Mouse (Mus musculus) heart, postnatal 25 days (tissue): ENCODE results near the gene Dnmt3b. TPM values are rescaled to one million over a fixed set of nuclear protein-coding genes. Genes with fewer than 3 reads are reported as not detected.
"Not testable (repeated sequence)": the region's sequence is repeated elsewhere in the genome, so short reads cannot be mapped to it uniquely, and the experiment has no call there.

ENCODE experiments used
- DNase-seq: peaks from one replicate; pipeline ENCODE4 v3.0.0; 2022; ENCODE audit warnings: low spot score
- intact Hi-C: fragments of 180-260 bp; cut with DNase I; formaldehyde crosslinking; loops from one replicate; pipeline ENCODE4 v1.15.1; 2025
- total RNA-seq, 2 experiments: library from RNA; stranded (reverse); gene quantifications; 2 replicates each; pipeline ENCODE4 v1.2.3; 2021

The Dnmt3b gene
- total RNA-seq, 2 experiments from 2014 or later = 1.3 to 1.4 TPM

- intact Hi-C loops = loop anchor here (1.0 kb wide), 1 partner anchor 16 kb away; the partner anchor contains the start of gene Dnmt3b
- DNase-seq = no peak
Observed at GRCm38 (mm10) chr2:153632871-153633226, 16.4 kb upstream of the Dnmt3b start.

DNA sequence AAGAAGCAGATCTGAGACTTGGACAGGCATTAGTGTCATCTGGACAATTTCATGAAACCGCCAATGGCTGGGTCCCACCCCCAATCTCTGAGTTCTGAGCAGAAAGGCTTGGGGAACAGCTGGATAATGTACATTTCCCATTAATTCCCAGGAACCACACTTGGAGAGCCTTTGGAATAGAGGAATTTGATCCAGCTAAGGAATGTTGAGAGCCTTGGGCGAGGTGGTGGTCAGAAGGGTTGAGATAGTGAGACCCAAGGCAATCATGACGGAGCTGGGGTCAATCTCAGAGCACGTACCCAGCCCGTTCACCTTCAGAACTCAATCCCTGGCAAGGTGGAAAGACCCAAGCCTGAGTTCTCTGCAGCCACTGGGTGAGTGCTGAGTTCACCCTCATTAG, 16.0 kb upstream of the Dnmt3b start:
- no peak for DNase-seq
- intact Hi-C loops = loop anchor here (1.0 kb wide), 1 partner anchor 16 kb away; the partner anchor contains the start of gene Dnmt3b

DNA sequence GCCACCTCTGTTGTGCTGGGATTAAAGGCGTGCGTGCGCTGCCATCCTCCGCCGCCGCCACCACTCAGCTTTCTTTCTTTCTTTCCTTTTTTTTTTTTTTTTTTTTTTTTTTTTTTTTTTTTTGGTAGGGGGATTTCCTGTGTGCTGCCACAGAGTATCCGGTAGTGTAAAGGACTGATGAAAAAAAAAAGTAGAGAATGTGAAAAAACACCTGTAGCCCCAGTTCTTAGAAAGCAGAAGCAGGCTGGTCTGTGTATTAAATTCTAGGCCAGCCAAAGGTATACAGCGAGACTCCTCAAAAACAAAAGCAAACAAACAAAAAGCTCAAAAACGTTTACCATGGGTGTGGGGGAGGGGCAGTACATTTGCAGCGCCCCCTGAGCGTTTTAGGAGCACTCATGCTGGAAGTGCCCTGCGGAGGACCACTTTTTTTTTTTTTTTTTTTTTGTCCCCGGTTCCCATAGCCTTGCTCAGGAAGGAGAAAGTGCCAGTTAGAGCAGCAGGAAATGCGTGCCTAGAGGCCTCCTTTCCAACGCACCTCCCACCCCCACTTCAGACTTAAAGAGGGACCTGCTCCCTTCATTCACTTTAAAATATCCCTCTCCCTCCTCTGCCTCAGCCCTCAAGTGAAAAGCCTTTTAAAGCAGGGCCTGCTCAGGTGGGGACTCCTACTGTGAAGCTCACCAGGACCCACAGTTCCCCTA, 10.1 kb upstream of the Dnmt3b start:
- no peak for DNase-seq
- intact Hi-C loops = no loop called here

DNA sequence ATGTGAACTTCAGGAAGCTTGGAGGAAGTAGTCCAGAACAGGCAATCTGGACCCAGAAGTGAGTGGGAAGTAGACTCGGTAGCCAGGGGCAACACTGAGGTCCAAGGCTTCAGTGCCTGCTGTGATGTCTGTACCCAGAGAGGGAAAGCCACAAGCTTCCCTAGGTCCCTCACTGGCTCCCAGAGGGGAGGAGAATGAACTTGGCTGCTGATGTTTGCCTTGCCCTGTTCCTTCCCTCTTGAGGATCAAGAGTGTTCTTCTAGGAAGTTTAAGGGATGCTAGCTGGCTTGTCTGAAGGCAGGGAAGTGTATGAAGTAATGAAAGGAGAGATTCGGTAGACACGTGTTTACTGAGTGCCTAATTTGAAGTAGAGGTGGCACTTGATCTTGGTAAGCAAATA, 6.8 kb upstream of the Dnmt3b start:
- intact Hi-C loops = no loop called here
- no peak for DNase-seq

GRCm38 (mm10) chr2:153642999-153643398, 6.3 kb upstream of the Dnmt3b start:
- DNase-seq = no peak
- intact Hi-C loops = no loop called here

GRCm38 (mm10) chr2:153648773-153649297, 415 bp upstream of the Dnmt3b start:
- intact Hi-C loops = loop anchor here (1.0 kb wide), 1 partner anchor 16 kb away; no protein-coding TSS in a partner anchor
- DNase-seq = no peak

DNA sequence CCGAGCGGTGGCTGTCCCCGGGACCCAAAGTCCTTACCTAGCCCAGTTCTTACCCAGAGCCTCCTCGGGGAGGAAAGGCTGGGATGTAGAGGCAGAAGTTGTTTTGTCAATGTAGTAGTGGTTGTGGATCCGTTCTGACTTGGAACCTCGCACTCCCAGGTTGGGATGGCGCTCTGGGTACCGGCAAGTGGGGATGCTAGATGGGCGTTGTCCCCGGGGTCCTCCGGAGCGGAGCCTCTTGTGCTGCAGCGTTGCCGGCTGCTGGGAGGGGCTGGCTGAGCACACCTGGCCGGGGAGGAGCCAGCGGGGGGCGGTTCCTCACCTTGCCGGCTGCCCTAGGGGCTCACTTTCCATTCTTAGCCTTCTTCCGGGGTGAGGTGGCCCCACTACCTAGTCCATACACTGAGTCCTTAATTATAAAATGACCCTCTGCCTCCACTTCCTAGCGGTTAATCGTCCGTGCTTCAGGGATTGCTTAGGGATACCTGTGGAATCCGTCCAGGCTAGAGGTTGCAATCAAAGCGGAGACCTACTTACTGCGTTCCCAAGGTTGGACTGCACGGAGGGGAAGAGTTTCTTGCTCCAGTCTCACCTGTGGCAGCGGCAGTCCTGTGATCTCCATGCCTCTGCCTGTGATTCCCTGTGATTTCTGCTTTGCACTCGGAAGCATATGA, 901 bp downstream of the Dnmt3b start:
- DNase-seq = no peak
- intact Hi-C loops = no loop called here

- DNase-seq = no peak
- intact Hi-C loops = no loop called here
Observed at GRCm38 (mm10) chr2:153651681-153652080, 2.4 kb downstream of the Dnmt3b start.

GRCm38 (mm10) chr2:153657659-153658058, 8.4 kb downstream of the Dnmt3b start:
- DNase-seq, intact Hi-C loops: not testable (repeated sequence)

GRCm38 (mm10) chr2:153660616-153661015, 11.4 kb downstream of the Dnmt3b start:
- no peak for DNase-seq
- intact Hi-C loops = no loop called here

DNA sequence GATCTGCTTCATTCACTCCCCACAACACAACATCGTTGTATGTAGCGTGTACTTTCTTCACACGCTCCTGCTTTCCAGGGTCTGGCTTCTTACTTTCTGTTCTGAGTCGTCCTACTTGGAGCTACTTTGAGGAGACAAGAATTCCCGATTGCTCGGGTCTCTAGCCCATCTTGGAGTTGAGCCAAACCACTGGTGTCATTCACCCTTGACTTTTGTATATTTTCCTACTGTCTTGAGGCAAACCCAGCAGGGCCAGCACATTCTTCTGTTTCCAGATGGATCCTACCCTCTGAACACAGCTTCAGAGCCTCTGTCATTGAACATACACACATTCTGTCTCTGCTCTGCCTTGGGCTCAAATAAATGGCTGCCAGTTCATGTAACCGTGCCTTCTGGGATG, 16.2 kb downstream of the Dnmt3b start:
- intact Hi-C loops = loop anchor here (5.0 kb wide), 1 partner anchor 262 kb away; no protein-coding TSS in a partner anchor
- no peak for DNase-seq

GRCm38 (mm10) chr2:153668754-153669376, 19.6 kb downstream of the Dnmt3b start:
- intact Hi-C loops = loop anchor here (2.0 to 5.0 kb wide), 2 partner anchors 182 to 258 kb away; no protein-coding TSS in a partner anchor
- DNase-seq = no peak

DNA sequence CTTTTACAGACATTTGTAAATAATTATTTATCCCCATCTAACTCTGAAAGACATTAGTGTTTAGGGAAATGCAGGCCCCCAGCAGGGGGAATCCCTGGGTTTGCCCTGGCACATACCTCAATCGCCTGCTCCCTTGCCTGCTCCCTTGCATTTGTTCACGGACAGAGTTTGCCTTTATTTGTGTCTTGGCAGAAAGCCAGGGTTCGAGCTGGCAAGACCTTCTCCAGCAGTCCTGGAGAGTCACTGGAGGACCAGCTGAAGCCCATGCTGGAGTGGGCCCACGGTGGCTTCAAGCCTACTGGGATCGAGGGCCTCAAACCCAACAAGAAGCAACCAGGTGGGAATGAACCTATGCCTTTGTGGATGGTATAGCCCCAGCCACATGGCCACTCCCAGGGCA, 20.9 kb downstream of the Dnmt3b start:
- DNase-seq = no peak
- intact Hi-C loops = no loop called here

DNA sequence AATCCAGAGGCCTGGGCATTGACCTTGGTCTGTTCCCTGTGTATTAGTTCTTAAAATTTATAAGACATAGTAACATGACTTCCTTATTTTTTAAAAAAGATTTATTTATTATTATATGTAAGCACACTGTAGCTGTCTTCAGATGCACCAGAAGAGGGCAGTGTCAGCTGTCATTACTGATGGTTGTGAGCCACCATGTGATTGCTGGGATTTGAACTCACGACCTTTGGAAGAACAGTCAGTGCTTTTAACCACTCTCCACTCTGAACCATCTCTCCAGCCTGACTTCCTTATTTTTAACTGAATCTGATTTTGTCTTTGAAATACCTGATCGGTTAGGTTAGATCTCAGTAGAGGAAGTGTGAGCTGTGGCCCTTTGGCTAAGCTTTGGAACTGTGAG, 23.4 kb downstream of the Dnmt3b start:
- no peak for DNase-seq
- intact Hi-C loops = no loop called here

DNA sequence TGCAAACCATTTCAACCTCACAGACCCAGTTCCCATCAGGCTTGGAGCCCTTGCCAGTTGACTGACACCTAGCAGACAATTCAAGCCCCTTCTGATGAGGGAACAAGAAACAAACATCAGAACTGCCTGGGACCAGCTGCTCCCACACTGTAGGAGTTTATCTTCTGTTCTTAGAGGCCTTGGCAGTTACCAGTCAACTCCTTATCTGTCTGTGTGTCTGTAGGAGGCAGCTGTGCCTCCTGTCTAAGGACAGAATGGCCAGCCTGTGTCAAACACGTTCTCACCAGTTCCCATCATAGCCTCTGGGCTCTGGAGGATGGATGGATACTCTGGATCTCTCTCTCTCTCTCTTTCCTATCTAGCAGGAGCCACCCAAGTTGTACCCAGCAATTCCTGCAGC, 26.1 kb downstream of the Dnmt3b start:
- intact Hi-C loops, DNase-seq: not testable (repeated sequence)

DNA sequence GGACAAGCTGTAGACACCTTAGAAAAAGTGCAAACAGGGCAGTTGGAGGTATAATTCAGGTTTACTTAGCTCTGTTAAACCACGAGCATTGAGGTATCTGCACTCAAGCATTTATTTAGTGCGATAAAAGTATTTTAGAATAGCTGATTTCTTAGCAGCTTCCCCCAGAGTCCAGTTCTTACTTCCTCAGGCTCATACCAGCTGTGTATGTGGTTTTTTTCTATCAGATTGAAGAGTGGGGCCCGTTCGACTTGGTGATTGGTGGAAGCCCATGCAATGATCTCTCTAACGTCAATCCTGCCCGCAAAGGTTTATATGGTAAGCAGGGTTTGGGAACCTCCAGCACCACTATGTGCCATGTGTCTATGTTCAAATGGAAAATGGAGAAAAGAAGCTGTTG, 27.7 kb downstream of the Dnmt3b start:
- DNase-seq = no peak
- intact Hi-C loops = no loop called here

GRCm38 (mm10) chr2:153677550-153677949, 28.3 kb downstream of the Dnmt3b start:
- intact Hi-C loops = no loop called here
- no peak for DNase-seq

DNA sequence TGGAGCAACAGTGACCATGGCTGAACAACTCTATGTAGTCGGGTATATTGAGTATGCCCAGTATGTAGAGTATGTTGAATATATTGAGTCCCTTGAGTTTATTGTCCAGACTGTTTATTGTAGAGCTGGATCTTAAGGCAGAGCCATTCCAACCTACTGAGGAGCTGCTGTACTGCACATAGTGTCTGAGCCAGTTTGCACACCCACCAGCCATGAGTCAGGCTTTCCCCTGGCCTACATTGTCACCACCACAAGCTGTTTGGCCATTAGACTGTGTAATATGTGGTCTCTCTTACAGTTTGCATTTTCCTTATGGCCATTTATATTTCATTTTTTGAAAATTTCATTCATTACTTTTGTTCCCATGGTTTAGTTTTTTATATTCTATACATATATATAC, 30.7 kb downstream of the Dnmt3b start:
- intact Hi-C loops = no loop called here
- no peak for DNase-seq

- intact Hi-C loops, DNase-seq: not testable (repeated sequence)
Observed at GRCm38 (mm10) chr2:153693413-153693812, 44.2 kb downstream of the Dnmt3b start.

- DNase-seq = no peak
- intact Hi-C loops = no loop called here
Observed at GRCm38 (mm10) chr2:153694462-153695085, 45.3 kb downstream of the Dnmt3b start.
